Mouse (Mus musculus) CD4-positive naive resting alpha-beta T cell, adult 76 days (primary cell): ENCODE measurements around the gene Fam69a. TPM values are rescaled to one million over a fixed set of nuclear protein-coding genes. Genes with fewer than 3 reads are reported as not detected.

Experiments
- total RNA-seq: library from RNA; stranded (reverse); gene quantifications from one replicate; pipeline ENCODE4 v1.2.4, GENCODE M21; 2023

Fam69a gene
- total RNA-seq: 56.3 TPM

DNA sequence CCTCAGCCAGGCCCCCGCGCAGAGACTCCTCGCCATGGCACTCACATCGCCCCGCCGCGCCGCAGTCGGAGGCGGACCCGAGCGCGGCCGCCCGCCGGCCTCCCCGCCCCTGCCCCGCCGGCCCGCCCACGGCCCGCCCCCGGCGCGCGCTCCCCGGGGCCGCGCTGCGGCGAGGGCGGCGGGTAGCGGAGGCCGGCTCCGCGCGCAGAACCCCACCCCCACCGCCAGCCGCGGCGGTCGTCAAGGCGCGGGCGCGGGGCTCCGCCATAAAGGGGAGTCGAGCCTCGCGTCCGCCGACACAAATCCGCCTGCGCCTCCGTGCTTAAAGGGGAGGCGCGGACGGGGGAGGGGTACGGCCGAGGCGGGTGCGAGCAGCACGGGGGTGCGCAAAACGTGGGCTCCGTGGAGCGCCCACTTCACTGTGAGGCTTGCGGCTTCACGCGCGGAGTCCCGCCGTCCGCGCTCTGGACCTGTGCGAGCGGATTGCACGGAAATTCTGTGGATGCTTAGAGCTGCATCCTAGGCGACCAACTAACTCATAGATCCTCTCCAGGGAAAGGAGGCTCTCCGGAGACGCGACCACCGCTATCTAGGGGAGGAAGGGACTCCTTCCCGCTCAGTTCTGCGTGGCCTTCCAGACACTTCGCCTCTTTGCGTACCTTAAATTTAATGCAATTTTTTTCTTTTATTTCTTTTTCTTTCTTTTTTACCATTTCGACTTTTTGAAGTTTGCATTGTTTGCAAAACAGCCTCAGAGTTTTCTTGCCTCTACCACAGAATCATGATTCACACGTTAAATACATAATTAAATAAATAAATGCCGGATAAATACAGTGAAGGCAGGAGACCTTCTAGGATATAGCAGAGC is at the start of gene Fam69a:
Fam69a (minus strand) TSS at position 119 of the 868 bp plus-strand sequence.

DNA sequence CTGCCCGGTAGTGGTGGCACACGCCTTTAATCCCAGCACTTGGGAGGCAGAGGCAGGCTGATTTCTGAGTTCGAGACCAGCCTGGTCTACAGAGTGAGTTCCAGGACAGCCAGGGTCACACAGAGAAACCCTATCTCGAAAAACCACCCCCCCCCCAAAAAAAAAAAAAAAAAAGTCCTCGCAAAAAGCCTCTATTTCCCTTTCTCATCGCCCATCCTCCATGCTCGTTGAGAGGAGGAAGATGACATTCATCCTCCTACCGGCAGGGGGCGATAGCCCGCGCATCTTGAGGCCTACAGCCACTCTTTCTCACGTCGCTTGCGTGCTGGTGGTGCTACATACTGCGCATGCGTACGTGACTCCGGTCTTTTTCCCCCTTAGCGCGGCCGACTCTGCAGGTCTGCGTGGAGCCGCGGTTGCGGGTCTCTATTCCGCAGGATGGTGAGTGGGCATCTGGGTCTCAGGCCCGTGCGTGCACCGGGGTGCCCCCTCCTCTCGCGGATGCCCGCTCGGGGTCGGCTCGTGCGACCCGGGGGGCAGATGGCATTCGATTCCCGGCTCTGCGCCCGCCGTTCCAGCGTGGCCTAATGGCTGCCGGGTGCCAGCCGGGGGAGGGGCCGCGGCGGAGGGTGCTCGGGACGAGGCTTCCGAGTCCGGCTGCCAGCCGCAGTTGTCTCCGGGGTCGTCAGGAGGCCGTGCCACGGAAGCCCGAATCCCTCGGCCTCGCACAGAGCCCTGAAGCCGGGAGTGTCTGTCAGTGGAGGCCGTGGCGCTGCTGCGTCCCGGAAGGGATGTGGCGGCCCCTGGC is 86.5 kb downstream of the Fam69a start, which contains the start of gene Rpl5:
Rpl5 (plus strand) TSS at position 297 of the 808 bp plus-strand sequence.

DNA sequence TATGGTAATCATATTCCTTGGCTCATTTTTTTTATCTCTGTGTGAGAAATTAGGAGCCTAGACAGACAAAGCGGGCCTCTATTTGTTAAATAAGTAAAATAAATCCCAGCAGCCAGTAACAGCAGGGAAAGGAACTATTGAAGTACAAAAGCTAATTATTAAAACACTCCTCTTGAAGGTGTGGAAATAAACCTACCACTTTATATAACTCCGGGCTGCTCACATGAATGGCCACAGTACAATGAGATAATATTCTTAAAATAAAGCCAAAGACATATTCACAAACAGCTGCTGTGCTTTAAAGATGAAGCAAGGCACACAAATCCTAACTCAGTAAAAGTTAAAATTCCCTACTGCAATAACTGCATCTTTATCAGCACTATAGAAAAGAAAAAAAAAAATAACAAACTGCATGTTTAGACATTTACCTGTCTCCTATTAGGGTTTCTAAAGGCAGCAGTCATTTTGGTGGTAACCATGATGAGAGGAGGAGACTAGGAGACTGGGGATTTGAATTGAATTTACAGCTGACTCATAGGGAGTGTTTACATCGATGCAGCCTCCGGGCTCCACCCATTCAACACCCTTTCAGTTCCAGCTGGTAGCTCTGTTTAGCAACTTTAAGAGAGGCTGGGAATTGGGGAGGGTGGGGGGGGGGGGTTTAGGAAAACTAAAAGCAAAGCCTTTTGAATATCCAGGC is 112.2 kb downstream of the Fam69a start, which contains the start of gene Evi5:
Evi5 (minus strand) TSS at position 547 of the 700 bp plus-strand sequence.

Other genes with a start within 250 kb of the Fam69a start
- gene Ube2d2b, start 157.0 kb downstream of the Fam69a start, total RNA-seq: not detected
- 6.7 TPM for gene Evi5, start 112.0 kb downstream of the Fam69a start, total RNA-seq
- gene Rpl5, start 86.6 kb downstream of the Fam69a start, total RNA-seq: 258 TPM
- 95.0 TPM for gene Mtf2, start 78.6 kb upstream of the Fam69a start, total RNA-seq
- 43.6 TPM for gene Tmed5, start 145.5 kb upstream of the Fam69a start, total RNA-seq
- 0.64 TPM for gene Ccdc18, start 145.8 kb upstream of the Fam69a start, total RNA-seq